Mouse (Mus musculus): ENCODE data around the gene Gm7075. TPM values are rescaled to one million over a fixed set of nuclear protein-coding genes. Genes with fewer than 3 reads are reported as not detected.

Gene Gm7075
- total RNA-seq, 1 experiment: 1.7 TPM

DNA sequence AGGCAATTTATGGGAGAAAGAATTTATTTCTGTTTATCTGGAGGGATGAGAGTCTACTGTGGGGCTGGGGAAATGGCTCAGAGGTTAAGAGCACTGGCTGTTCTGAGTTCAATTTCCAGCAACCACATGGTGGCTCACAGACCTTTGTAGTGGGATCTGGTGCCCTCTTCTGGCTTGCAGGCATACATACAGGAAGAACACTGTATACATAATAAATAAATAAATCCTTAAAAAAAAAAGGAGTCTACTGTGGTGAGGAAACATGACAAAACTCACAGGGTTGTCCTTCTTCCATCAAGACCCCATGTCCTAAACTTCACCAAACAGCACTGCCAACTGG is 2.9 kb upstream of the Gm7075 start:
- H3K4me3 ChIP-seq (ENCODE audit: insufficient read depth in 1 of 2, low read depth in 1 of 2, low read length in 2 of 2, poor library complexity in 1 of 2, severe bottlenecking in 1 of 2): no peak overlapping the region
- H3K9ac ChIP-seq (ENCODE audit: insufficient read depth, low read depth, low read length, poor library complexity, severe bottlenecking): no peak overlapping the region
- peaks cover 0 to 11% of the 10 kb centered on the region in 2 experiments; a peak in 2 of 4 replicates for H3K4me1 ChIP-seq (ENCODE audit: control insufficient read depth in 2 of 2, insufficient read depth in 2 of 2, low read length in 2 of 2, poor library complexity in 1 of 2)
- TF ChIP-seq ZNF384 (IDR thresholded peaks at IDR 0.05; ENCODE audit: low read depth, low read length) (peak; percentile 90), MAFK (IDR thresholded peaks at IDR 0.05; ENCODE audit: insufficient read depth, low read depth, low read length) (no peak)
- H3K9me3 ChIP-seq (ENCODE audit: control insufficient read depth, insufficient read depth, low read depth, low read length): no peaks in the 10 kb centered on the region
- no peaks in the 10 kb centered on the region for H3K36me3 ChIP-seq (ENCODE audit: control insufficient read depth, insufficient read depth, low read length, poor library complexity, severe bottlenecking)
- H3K27ac ChIP-seq (ENCODE audit: insufficient read depth, low read depth, low read length, poor library complexity, severe bottlenecking): no peak overlapping the region
- peak; percentile 52 for DNase-seq (ENCODE audit: low read depth, low spot score)
- in situ Hi-C loops (cut with MboI; ENCODE audit: low sequenced_read_pairs in 2 of 2, unreplicated experiment in 2 of 2): no loop called here

DNA sequence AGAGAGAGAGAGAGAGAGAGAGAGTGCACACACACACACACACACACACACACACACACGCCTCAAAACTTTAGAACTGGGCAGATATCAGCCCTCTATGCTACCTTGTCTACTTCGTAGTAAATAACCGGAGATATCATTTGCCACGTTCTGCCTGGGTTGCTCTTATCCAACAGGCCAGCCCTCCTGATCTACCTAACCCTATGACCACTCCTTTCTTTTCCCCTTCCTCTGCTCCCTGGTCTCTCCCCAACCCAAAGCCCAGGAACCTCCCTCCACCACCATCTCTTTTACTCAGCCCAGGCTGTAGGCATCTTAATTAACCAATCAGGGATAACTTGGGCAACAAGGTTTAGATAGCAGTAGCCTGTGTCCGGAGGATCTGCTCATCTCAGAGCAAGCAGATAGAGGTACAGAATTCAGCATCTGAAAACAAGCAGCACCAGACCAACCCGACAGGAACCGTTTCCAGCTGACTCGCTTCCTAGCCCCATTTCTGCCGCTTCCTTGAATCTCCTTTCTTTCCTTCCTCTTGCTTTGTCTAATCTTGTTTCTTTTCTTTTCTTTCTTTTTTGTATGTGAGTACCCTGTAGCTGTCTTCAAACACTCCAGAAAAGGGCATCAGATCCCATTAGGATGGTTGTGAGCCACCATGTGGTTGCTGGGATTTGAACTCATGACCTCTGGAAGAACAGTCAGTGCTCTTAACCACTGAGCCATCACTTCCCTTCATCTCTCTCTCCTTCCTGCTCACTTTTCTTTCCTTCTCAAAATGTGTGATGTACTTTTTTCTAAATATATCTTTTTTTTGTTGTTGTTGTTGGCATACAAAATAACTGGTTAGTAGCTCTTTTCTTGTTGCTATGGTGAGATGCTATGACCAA is 2.2 kb upstream of the Gm7075 start:
- H3K4me1 ChIP-seq (ENCODE audit: control insufficient read depth in 2 of 2, insufficient read depth in 2 of 2, low read length in 2 of 2, poor library complexity in 1 of 2): peaks cover 0 to 11% of the 10 kb centered on the region in 2 experiments; a peak in 2 of 4 replicates
- TF ChIP-seq MAFK (IDR thresholded peaks at IDR 0.05; ENCODE audit: insufficient read depth, low read depth, low read length) (no peak), CHD2 (IDR thresholded peaks at IDR 0.05; ENCODE audit: low read depth, low read length) (no peak), HCFC1 (IDR thresholded peaks at IDR 0.05; ENCODE audit: borderline replicate concordance, insufficient read depth, low read length) (no peak), ZC3H11A (IDR thresholded peaks at IDR 0.05; ENCODE audit: borderline replicate concordance, low read depth, low read length) (no peak), ZNF384 (IDR thresholded peaks at IDR 0.05; ENCODE audit: low read depth, low read length) (no peak)
- no peak overlapping the region for H3K27ac ChIP-seq (ENCODE audit: insufficient read depth, low read depth, low read length, poor library complexity, severe bottlenecking)
- in situ Hi-C loops (cut with MboI; ENCODE audit: low sequenced_read_pairs in 2 of 2, unreplicated experiment in 2 of 2): no loop called here
- no peak overlapping the region for H3K9ac ChIP-seq (ENCODE audit: insufficient read depth, low read depth, low read length, poor library complexity, severe bottlenecking)
- no peak overlapping the region for H3K4me3 ChIP-seq (ENCODE audit: insufficient read depth in 1 of 2, low read depth in 1 of 2, low read length in 2 of 2, poor library complexity in 1 of 2, severe bottlenecking in 1 of 2)
- H3K9me3 ChIP-seq (ENCODE audit: control insufficient read depth, insufficient read depth, low read depth, low read length): no peaks in the 10 kb centered on the region
- no peak for DNase-seq (ENCODE audit: low read depth, low spot score)
- H3K36me3 ChIP-seq (ENCODE audit: control insufficient read depth, insufficient read depth, low read length, poor library complexity, severe bottlenecking): no peaks in the 10 kb centered on the region

DNA sequence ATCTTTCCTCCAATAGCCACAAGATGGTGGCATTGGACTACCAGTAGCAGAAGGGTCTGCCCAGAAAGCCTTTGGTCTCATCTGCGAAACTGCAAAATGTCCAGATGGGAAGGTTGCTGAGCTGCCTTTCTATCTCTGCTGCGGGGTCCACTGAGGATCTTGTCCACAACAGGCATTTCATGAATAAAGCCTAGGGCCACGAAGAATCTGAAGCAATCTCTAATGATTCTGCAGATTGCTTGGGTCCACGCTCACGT is 1.1 kb upstream of the Gm7075 start:
- Histone ChIP-seq H3K9ac (ENCODE audit: insufficient read depth, low read depth, low read length, poor library complexity, severe bottlenecking) (no peak overlapping the region), H3K36me3 (ENCODE audit: control insufficient read depth, insufficient read depth, low read length, poor library complexity, severe bottlenecking) (no peaks in the 10 kb centered on the region), H3K27ac (ENCODE audit: insufficient read depth, low read depth, low read length, poor library complexity, severe bottlenecking) (no peak overlapping the region), H3K4me1 (ENCODE audit: control insufficient read depth in 2 of 2, insufficient read depth in 2 of 2, low read length in 2 of 2, poor library complexity in 1 of 2) (peaks cover 0 to 11% of the 10 kb centered on the region in 2 experiments; a peak in 2 of 4 replicates), H3K9me3 (ENCODE audit: control insufficient read depth, insufficient read depth, low read depth, low read length) (no peaks in the 10 kb centered on the region), H3K4me3 (ENCODE audit: insufficient read depth in 1 of 2, low read depth in 1 of 2, low read length in 2 of 2, poor library complexity in 1 of 2, severe bottlenecking in 1 of 2) (no peak overlapping the region)
- in situ Hi-C loops (cut with MboI; ENCODE audit: low sequenced_read_pairs in 2 of 2, unreplicated experiment in 2 of 2): no loop called here
- no peak for TF ChIP-seq HCFC1 (IDR thresholded peaks at IDR 0.05; ENCODE audit: borderline replicate concordance, insufficient read depth, low read length)
- TF ChIP-seq MAFK (IDR thresholded peaks at IDR 0.05; ENCODE audit: insufficient read depth, low read depth, low read length): no peak
- TF ChIP-seq ZC3H11A (IDR thresholded peaks at IDR 0.05; ENCODE audit: borderline replicate concordance, low read depth, low read length): no peak
- no peak for TF ChIP-seq CHD2 (IDR thresholded peaks at IDR 0.05; ENCODE audit: low read depth, low read length)
- no peak for TF ChIP-seq ZNF384 (IDR thresholded peaks at IDR 0.05; ENCODE audit: low read depth, low read length)
- DNase-seq (ENCODE audit: low read depth, low spot score): no peak

DNA sequence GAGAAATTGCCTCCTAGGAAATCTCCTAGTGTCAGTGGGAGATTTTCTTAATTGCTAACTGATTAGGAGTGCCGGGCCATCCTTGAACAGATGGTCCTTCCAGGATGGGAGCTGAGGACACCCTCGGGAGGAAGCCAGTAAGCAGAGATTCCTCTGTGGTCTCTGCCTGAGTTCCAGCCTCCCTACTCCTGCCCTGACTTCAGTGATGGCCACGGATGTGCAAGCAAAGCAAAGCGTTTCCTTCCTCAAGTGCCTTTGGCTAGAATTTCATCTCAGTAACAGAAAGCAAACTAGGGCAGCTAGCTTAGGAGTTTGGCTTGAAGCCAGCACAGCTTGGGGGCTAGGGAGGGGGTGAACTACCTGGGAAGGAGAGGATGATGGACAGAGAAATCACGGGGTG is 4.5 kb downstream of the Gm7075 start:
- DNase-seq (ENCODE audit: low read depth, low spot score): no peak
- no peak for TF ChIP-seq ZNF384 (IDR thresholded peaks at IDR 0.05; ENCODE audit: low read depth, low read length)
- no peak for TF ChIP-seq MAFK (IDR thresholded peaks at IDR 0.05; ENCODE audit: insufficient read depth, low read depth, low read length)
- TF ChIP-seq ZC3H11A (IDR thresholded peaks at IDR 0.05; ENCODE audit: borderline replicate concordance, low read depth, low read length): no peak
- no peak for TF ChIP-seq CHD2 (IDR thresholded peaks at IDR 0.05; ENCODE audit: low read depth, low read length)
- no peak for TF ChIP-seq HCFC1 (IDR thresholded peaks at IDR 0.05; ENCODE audit: borderline replicate concordance, insufficient read depth, low read length)
- no peaks in the 10 kb centered on the region; a peak in 1 of 4 replicates for H3K4me1 ChIP-seq (ENCODE audit: control insufficient read depth in 2 of 2, insufficient read depth in 2 of 2, low read length in 2 of 2, poor library complexity in 1 of 2)
- H3K27ac ChIP-seq (ENCODE audit: insufficient read depth, low read depth, low read length, poor library complexity, severe bottlenecking): no peak overlapping the region
- H3K4me3 ChIP-seq (ENCODE audit: insufficient read depth in 1 of 2, low read depth in 1 of 2, low read length in 2 of 2, poor library complexity in 1 of 2, severe bottlenecking in 1 of 2): no peak overlapping the region
- in situ Hi-C loops (cut with MboI; ENCODE audit: low sequenced_read_pairs in 2 of 2, unreplicated experiment in 2 of 2): no loop called here
- no peaks in the 10 kb centered on the region for H3K36me3 ChIP-seq (ENCODE audit: control insufficient read depth, insufficient read depth, low read length, poor library complexity, severe bottlenecking)
- H3K9ac ChIP-seq (ENCODE audit: insufficient read depth, low read depth, low read length, poor library complexity, severe bottlenecking): no peak overlapping the region
- no peaks in the 10 kb centered on the region for H3K9me3 ChIP-seq (ENCODE audit: control insufficient read depth, insufficient read depth, low read depth, low read length)

DNA sequence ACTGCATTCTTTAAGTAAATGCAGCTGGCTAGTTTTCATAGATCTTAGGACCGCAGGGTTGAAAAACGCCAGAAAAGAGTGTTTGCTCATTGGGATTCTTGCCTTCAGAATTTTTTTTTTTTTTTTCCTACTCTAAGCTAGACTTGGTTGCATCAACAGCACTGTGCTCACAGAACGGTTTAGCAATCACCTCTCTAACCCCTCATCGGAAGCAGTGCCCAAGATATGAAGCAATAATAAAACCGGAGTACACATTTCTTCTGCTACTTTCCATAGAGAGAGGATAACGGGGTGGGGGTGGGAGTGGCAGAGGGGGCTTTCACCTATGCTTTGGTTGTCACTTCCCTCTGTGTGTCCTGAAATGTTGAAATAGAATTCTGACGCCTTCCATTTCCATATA is 5.7 kb downstream of the Gm7075 start:
- Histone ChIP-seq H3K9me3 (ENCODE audit: control insufficient read depth, insufficient read depth, low read depth, low read length) (no peaks in the 10 kb centered on the region), H3K27ac (ENCODE audit: insufficient read depth, low read depth, low read length, poor library complexity, severe bottlenecking) (no peak overlapping the region), H3K4me1 (ENCODE audit: control insufficient read depth in 2 of 2, insufficient read depth in 2 of 2, low read length in 2 of 2, poor library complexity in 1 of 2) (no peaks in the 10 kb centered on the region; a peak in 2 of 4 replicates), H3K36me3 (ENCODE audit: control insufficient read depth, insufficient read depth, low read length, poor library complexity, severe bottlenecking) (no peaks in the 10 kb centered on the region), H3K9ac (ENCODE audit: insufficient read depth, low read depth, low read length, poor library complexity, severe bottlenecking) (no peak overlapping the region), H3K4me3 (ENCODE audit: insufficient read depth in 1 of 2, low read depth in 1 of 2, low read length in 2 of 2, poor library complexity in 1 of 2, severe bottlenecking in 1 of 2) (no peak overlapping the region)
- no peak for DNase-seq (ENCODE audit: low read depth, low spot score)
- TF ChIP-seq ZNF384 (IDR thresholded peaks at IDR 0.05; ENCODE audit: low read depth, low read length) (no peak), MAFK (IDR thresholded peaks at IDR 0.05; ENCODE audit: insufficient read depth, low read depth, low read length) (no peak), CHD2 (IDR thresholded peaks at IDR 0.05; ENCODE audit: low read depth, low read length) (no peak), ZC3H11A (IDR thresholded peaks at IDR 0.05; ENCODE audit: borderline replicate concordance, low read depth, low read length) (no peak), HCFC1 (IDR thresholded peaks at IDR 0.05; ENCODE audit: borderline replicate concordance, insufficient read depth, low read length) (no peak)
- in situ Hi-C loops (cut with MboI; ENCODE audit: low sequenced_read_pairs in 2 of 2, unreplicated experiment in 2 of 2): no loop called here
